Mouse (Mus musculus) T-cell, adult 66 days (primary cell): ENCODE data around the gene Cyp2u1. TPM values are rescaled to one million over a fixed set of nuclear protein-coding genes. Genes with fewer than 3 reads are reported as not detected.

Experiments used
- total RNA-seq, 2 experiments: library from RNA; stranded (reverse); gene quantifications; 3 replicates in 1 of 2; 4 replicates in 1 of 2; pipeline ENCODE4 v1.2.4; 2023

Gene Cyp2u1
- 1 to 10 TPM; 1.0 to 2.3 TPM for total RNA-seq

DNA sequence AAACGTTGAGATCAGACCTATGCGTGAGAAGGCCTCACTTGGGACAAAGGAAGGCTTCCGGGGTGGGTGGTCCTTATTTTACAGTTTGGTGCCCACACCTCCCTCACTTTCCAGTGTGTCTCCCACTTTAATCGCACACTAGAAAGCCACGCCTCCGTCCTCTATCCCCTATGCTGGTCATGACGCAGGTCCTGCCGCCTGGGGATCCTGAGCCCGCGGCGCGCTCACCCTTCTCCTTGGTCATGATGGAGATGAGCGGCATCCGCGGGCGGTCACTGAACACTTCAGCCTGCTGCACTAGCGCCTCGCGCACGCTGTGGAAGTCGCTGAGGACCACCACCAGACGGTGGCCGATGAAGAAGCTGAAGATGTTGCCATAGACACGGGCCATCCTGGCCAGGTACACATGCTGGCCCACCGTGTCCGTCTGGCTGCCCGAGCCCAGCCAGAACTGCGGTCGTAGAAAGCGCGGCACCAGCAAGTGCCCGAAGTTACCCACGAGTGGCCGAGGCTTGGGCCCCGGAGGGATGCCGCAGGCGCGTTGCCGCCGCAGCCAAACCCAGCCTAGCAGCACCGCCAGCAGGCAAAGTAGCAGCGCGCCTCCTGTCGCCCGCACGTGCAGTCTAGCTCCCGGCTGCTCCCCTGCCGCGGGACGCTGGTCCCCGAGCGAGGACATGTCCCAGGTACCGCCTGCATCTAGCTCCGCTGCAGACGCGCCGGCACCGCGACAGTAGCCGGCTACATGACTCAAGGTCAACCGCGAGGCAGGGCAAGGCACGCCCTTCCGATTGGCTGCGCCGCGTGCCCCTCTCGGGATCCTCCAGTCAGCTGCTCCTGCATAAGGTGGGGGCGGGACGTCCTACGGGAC is at the start of gene Cyp2u1:
Gene Cyp2u1, minus strand, starts transcription at position 776 of the 868 bp plus-strand sequence.

DNA sequence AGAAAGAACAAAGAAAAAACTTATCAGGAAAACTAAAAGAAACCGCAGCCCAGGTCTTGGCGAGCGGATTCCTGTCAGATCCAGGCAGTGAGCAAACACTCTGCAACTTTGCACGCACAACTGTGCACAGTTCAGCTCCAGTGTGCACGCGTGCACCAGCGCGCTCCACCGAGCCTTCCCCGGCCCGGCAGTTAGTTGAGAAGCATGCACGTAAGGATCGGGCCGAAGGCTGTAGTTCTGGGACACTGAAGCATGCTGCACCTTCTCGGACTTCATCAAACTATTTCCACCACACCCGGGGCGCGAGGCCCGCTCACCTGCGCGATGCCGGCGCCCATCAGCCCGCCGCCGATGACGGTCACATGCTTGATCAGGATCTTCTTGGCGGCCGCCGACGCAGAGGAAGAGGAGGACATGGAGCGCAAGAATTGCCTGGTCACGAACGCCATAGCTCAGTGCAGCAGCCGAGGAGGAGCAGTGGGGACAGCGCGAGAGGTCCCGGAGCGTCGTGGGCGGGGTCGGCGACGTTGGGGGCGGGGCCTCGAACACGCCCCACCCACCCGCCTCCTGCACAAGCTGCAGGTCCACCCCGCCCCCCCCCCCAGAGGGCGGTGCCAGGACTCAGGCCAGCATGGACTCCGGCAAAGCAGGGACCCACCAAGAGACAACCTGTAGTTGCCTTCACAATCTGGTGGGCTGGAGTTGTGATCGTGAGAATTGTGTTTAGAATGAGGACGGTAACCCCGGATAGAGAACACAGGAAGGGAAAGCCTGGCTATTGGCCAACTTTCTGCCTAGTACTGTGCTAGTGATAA is 31.3 kb downstream of the Cyp2u1 start, which contains the start of gene Hadh:
Gene Hadh, minus strand, starts transcription at position 543 of the 815 bp plus-strand sequence.

Other genes starting within 250 kb of the Cyp2u1 start
- 100 to 1,000 TPM; 660 to 664 TPM for gene Lef1, start 192.8 kb downstream of the Cyp2u1 start, total RNA-seq
- 10 to 100 TPM; 26.6 to 26.9 TPM for gene Hadh, start 31.1 kb downstream of the Cyp2u1 start, total RNA-seq
- gene Sgms2, start 188.2 kb upstream of the Cyp2u1 start, total RNA-seq = under 1 TPM in 1 of 2 experiments, not detected in 1; 0.15 TPM